ENCODE assay signal across 36 mouse cellular contexts in genomic region chr7:13355943-13356342, GRCm38 (mm10). TPM values are rescaled to one million over a fixed set of nuclear protein-coding genes. Genes with fewer than 3 reads are reported as not detected.
DNase-seq lines count a peak whose midpoint lies in the region; ATAC-seq lines count a peak whose summit lies in the region.
"Had no signal": no experiment of that assay in that cellular context is flagged by ENCODE, and none has a peak within 500 bp of the region (broad histone marks: within the 10 kb centered on the region; RNA-seq: fewer than 3 reads in every experiment).

No protein-coding gene starts in this region.

- no peak overlapping the region for H3K4me3 ChIP-seq in midbrain, embryonic 14.5 days (replicated peaks; ENCODE audit: low read depth, low read length)
- no peak overlapping the region for H3K4me3 ChIP-seq in heart, embryonic 10.5 days
- H3K4me3 ChIP-seq: embryonic facial prominence, embryonic 13.5 days; erythroblast, embryonic 14.5 days; forebrain, embryonic 12.5 days; heart, embryonic 15.5 days; limb, embryonic 13.5 days; liver, embryonic 12.5 days; midbrain, embryonic 12.5 days; neural tube, embryonic 12.5 days had no signal

- intact Hi-C loops in left cerebral cortex, postnatal 25 days (cut with DNase I), result loop anchor here (5.0 kb wide), 1 partner anchor 69 kb away; no protein-coding TSS in a partner anchor

- H3K36me3 ChIP-seq in midbrain, embryonic 14.5 days (ENCODE audit: control insufficient read depth, insufficient read depth, low read length), result peaks cover 22% of the 10 kb centered on the region
- H3K36me3 ChIP-seq in heart, embryonic 10.5 days, result peaks cover 49% of the 10 kb centered on the region

- H3K4me2 ChIP-seq in midbrain, embryonic 14.5 days (ENCODE audit: low read length), result no peak overlapping the region
- H3K4me2 ChIP-seq: embryonic facial prominence, embryonic 13.5 days; forebrain, embryonic 12.5 days; heart, embryonic 15.5 days; hindbrain, embryonic 14.5 days; limb, embryonic 13.5 days; liver, embryonic 12.5 days; midbrain, embryonic 12.5 days; neural tube, embryonic 12.5 days had no signal

- no peaks in the 10 kb centered on the region for H3K4me1 ChIP-seq in midbrain, embryonic 14.5 days (ENCODE audit: control insufficient read depth, insufficient read depth, low read length)
- H3K4me1 ChIP-seq in heart, embryonic 10.5 days, result no peaks in the 10 kb centered on the region
- H3K4me1 ChIP-seq: embryonic facial prominence, embryonic 13.5 days; forebrain, embryonic 12.5 days; heart, embryonic 15.5 days; limb, embryonic 13.5 days; liver, embryonic 12.5 days; midbrain, embryonic 12.5 days; neural tube, embryonic 12.5 days had no signal

- DNase-seq in brain, embryonic 18.5 days (ENCODE audit: low read depth, low spot score), result peak; percentile 3
- DNase-seq in frontal cortex, postnatal 10 days (ENCODE audit: low spot score in 2 of 2), result peak; percentile 12 to 27
- DNase-seq in left cerebral cortex, postnatal 25 days (ENCODE audit: low spot score in 2 of 2), result peak; percentile 39 to 92
- DNase-seq in right cerebral cortex, postnatal 25 days, result peak; percentile 29
- DNase-seq in midbrain, embryonic 14.5 days, result no peak
- no peak for DNase-seq in adrenal gland, postnatal 14 days
- DNase-seq in neural tube, embryonic 10.5 days (ENCODE audit: extremely low spot score, low spot score), result no peak
- no peak for DNase-seq in heart, embryonic 10.5 days (ENCODE audit: low spot score)
- DNase-seq: adrenal gland, postnatal 25 days; cerebellum, adult 11-12 months; cerebellum, postnatal 14 days; gastrocnemius, postnatal 36 days; heart, postnatal 36 days; kidney, adult 2 months; kidney, postnatal 10 days; layer of hippocampus, postnatal 36 days; lung, adult 18-20 months; lung, postnatal 10 days; spleen, adult 18-20 months had no signal

- H3K9ac ChIP-seq in midbrain, embryonic 14.5 days (replicated peaks; ENCODE audit: low read length), result no peak overlapping the region
- H3K9ac ChIP-seq: embryonic facial prominence, embryonic 13.5 days; forebrain, embryonic 12.5 days; heart, embryonic 15.5 days; hindbrain, embryonic 14.5 days; limb, embryonic 13.5 days; liver, embryonic 12.5 days; midbrain, embryonic 12.5 days; neural tube, embryonic 12.5 days had no signal

- H3K27ac ChIP-seq in midbrain, embryonic 14.5 days (replicated peaks; ENCODE audit: low read depth, low read length), result no peak overlapping the region
- no peak overlapping the region for H3K27ac ChIP-seq in heart, embryonic 10.5 days
- H3K27ac ChIP-seq: embryonic facial prominence, embryonic 13.5 days; forebrain, embryonic 12.5 days; heart, embryonic 15.5 days; hindbrain, embryonic 14.5 days; limb, embryonic 13.5 days; liver, embryonic 12.5 days; midbrain, embryonic 12.5 days; neural tube, embryonic 12.5 days had no signal

- no peaks in the 10 kb centered on the region for H3K27me3 ChIP-seq in midbrain, embryonic 14.5 days (ENCODE audit: control insufficient read depth, insufficient read depth, low read length)
- H3K27me3 ChIP-seq in heart, embryonic 10.5 days (ENCODE audit: insufficient read depth, poor library complexity, severe bottlenecking), result no peaks in the 10 kb centered on the region
- H3K27me3 ChIP-seq: embryonic facial prominence, embryonic 13.5 days; forebrain, embryonic 12.5 days; heart, embryonic 15.5 days; limb, embryonic 13.5 days; liver, embryonic 12.5 days; midbrain, embryonic 12.5 days; neural tube, embryonic 12.5 days had no signal

- no peak for ATAC-seq in midbrain, embryonic 14.5 days (ENCODE audit: low FRiP score, low TSS enrichment)
- ATAC-seq: activated CD4-positive, CD25-positive, alpha-beta regulatory T cell, adult 4 months; inflammation-experienced regulatory T-cells, adult 6 months; liver, embryonic 12.5 days had no signal

- H3K9me3 ChIP-seq in midbrain, embryonic 14.5 days (ENCODE audit: control insufficient read depth, low read length), result peaks cover 7% of the 10 kb centered on the region; the same call in 1 of the 2 replicates
- H3K9me3 ChIP-seq in heart, embryonic 10.5 days, result 0 out of 2 replicates have a peak, but pooled peaks cover 4% of the 10 kb centered on the region
- H3K9me3 ChIP-seq: heart, embryonic 15.5 days; liver, embryonic 12.5 days had no signal

RNA-seq across cellular contexts. Expression of gene Pla2g4c, which starts 31.5 kb away (rescaled TPM):
- total RNA-seq in left cerebral cortex, postnatal 25 days (2021), result under 1 TPM; 0.16 to 0.37 TPM
- polyA plus RNA-seq in midbrain, embryonic 14.5 days (2014; fragmentation: Nextera tagmentation; extraction: Ambion mirVana), result 0.51 and 1.5 TPM in 2 replicates
- 0.38 and 0.78 TPM in 2 replicates for total RNA-seq in adrenal gland, postnatal 14 days (2021)
- 0.75 and 1.3 TPM in 2 replicates for polyA plus RNA-seq in heart, embryonic 10.5 days (2016; fragmentation: Nextera tagmentation; extraction: Ambion mirVana)
- total RNA-seq: monocyte, adult 5-6 weeks had no signal

RNA-seq across cellular contexts. Expression of gene Cabp5, which starts 42.0 kb away (rescaled TPM):
- total RNA-seq in left cerebral cortex, postnatal 25 days (2021), result under 1 TPM; 0.30 to 0.32 TPM
- not detected in 2 replicates for polyA plus RNA-seq in midbrain, embryonic 14.5 days (2014; fragmentation: Nextera tagmentation; extraction: Ambion mirVana)
- total RNA-seq in adrenal gland, postnatal 14 days (2021), result 0.22 TPM in 1 of 2 replicates, not detected in the other
- polyA plus RNA-seq in heart, embryonic 10.5 days (2016; fragmentation: Nextera tagmentation; extraction: Ambion mirVana), result not detected in 2 replicates
- total RNA-seq: gastrocnemius, postnatal 36 days; heart, postnatal 36 days; layer of hippocampus, adult 18-20 months; megakaryocyte progenitor cell, adult 5-6 weeks; MEL; monocyte, adult 5-6 weeks had no signal
- polyA plus RNA-seq: activated CD4-positive, CD25-positive, alpha-beta regulatory T cell, adult 4 months; C2C12; embryonic facial prominence, embryonic 13.5 days; erythroblast, embryonic 14.5 days; heart, embryonic 15.5 days; hindbrain, embryonic 14.5 days; inflammation-experienced regulatory T-cells, adult 6 months; kidney, adult 2 months; limb, embryonic 13.5 days; liver, embryonic 12.5 days; neural tube, embryonic 12.5 days; testis, adult 2 months had no signal

Comparison
In these comparisons a context has a peak if more than half of its experiments do, and no peak if none do; other contexts are left out.
1. DNase-seq: peak in brain, embryonic 18.5 days (single experiment), frontal cortex, postnatal 10 days (2 of 2), left cerebral cortex, postnatal 25 days (2 of 2) and right cerebral cortex, postnatal 25 days (single experiment); none in midbrain, embryonic 14.5 days (single experiment), adrenal gland, postnatal 14 days (single experiment), neural tube, embryonic 10.5 days (single experiment) and heart, embryonic 10.5 days (single experiment).